Mouse (Mus musculus): ENCODE results near the gene Rgs7bp.

- TF ChIP-seq E2F4 (IDR thresholded peaks at IDR 0.05; ENCODE audit: borderline replicate concordance, low read depth, low read length) = no peak
- TF ChIP-seq POLR2A (IDR thresholded peaks at IDR 0.05; ENCODE audit: control insufficient read depth in 1 of 2, insufficient read depth in 1 of 2, low read depth in 1 of 2, low read length in 2 of 2, poor library complexity in 1 of 2) = no peak
These were observed 69.0 kb downstream of the Rgs7bp start for GRCm38 (mm10) chr13:104985691-104986090.

All from MEL (cell line).